Mouse (Mus musculus) heart, adult 2 months (tissue): Measurements from ENCODE around the gene Sugp2.

ENCODE experiments used
- CTCF ChIP-seq: fragments of 200-600 bp; IDR thresholded peaks from 2 replicates; pipeline ENCODE4 v1.8.1; 2022; ENCODE audit warnings: antibody characterized with exemption, mild to moderate bottlenecking, moderate library complexity
- POLR2A ChIP-seq: fragments of 200-500 bp; IDR thresholded peaks from 2 replicates; pipeline ENCODE4 v1.6.1; 2011; ENCODE audit warnings: mild to moderate bottlenecking, low read depth, low read length, control low read depth; ENCODE audit not compliant: insufficient read depth

DNA sequence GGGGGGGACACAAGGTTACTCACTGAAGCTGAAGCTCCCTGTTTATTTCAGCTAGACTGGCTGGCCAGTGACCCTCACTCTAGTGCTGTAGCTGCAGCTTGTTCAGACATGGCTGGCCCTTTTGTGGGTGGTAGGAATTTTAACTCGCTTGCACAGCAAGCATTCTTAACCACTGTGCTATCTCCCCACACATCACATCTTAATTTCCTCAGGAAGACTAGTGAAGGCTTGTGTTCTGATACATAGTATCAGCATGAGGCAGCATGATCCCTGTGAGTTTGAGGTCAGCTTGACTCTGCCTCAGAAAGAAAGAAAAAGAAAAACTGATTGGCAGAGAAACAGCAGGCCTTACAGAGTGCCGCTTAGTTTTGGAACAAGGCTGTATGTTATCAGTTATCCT is 3.8 kb downstream of the Sugp2 start:
- no peak for TF ChIP-seq CTCF
- no peak for TF ChIP-seq POLR2A
